Mouse (Mus musculus) ES-E14 (cell line): Measurements from ENCODE around the gene Slc2a13.

Experiments used
- CHD2 ChIP-seq: IDR thresholded peaks from 2 replicates; pipeline ENCODE4 v1.6.1; 2014; ENCODE audit warnings: mild to moderate bottlenecking, low read depth, low read length, inconsistent platforms
- HCFC1 ChIP-seq: IDR thresholded peaks from 2 replicates; pipeline ENCODE4 v1.6.1; 2012; ENCODE audit warnings: low read length, inconsistent platforms, borderline replicate concordance; ENCODE audit not compliant: insufficient read depth
- MAFK ChIP-seq: IDR thresholded peaks from 2 replicates; pipeline ENCODE4 v1.6.1; 2014; ENCODE audit warnings: mild to moderate bottlenecking, low read depth, low read length, inconsistent platforms; ENCODE audit not compliant: insufficient read depth

DNA sequence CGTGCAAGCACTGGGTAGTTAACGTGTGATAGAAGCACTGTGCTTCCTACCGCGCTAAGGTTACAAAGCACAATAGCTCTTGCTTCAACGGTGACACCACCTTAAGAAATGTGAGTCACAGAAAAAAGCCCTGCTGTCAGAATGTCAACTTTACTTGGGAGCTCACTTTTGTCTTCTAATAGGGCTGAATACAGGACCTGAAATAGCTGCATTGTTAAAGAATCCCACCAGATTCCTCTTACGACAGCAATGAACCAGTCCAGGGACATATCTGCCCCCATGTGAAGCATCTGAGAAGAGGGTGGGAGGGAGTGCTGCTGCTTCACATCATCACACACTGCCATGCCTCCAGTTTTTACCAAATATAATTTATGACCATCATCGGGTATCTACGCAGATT lies 129.6 kb downstream of the Slc2a13 start:
- TF ChIP-seq MAFK (no peak), CHD2 (no peak), HCFC1 (no peak)
